Mouse (Mus musculus) embryonic fibroblast, embryonic 13.5 days (primary cell): Measurements from ENCODE around the gene Heatr4. TPM values are rescaled to one million over a fixed set of nuclear protein-coding genes. Genes with fewer than 3 reads are reported as not detected.
"Not testable (repeated sequence)": the region's sequence is repeated elsewhere in the genome, so short reads cannot be mapped to it uniquely, and the experiment has no call there.

Source experiments
- H3K27ac ChIP-seq: 2 replicates; pipeline ENCODE4 v1.5.1; 2012; ENCODE audit warnings: low read length, control low read depth, inconsistent platforms; ENCODE audit not compliant: insufficient read depth
- H3K4me1 ChIP-seq: 2 replicates; pipeline ENCODE4 v1.6.1; 2011; ENCODE audit warnings: low read length; ENCODE audit not compliant: control insufficient read depth, insufficient read depth
- H3K4me3 ChIP-seq: 2 replicates; pipeline ENCODE4 v1.5.1; 2011; ENCODE audit warnings: mild to moderate bottlenecking, control low read depth, low read length; ENCODE audit not compliant: insufficient read depth
- CTCF ChIP-seq: IDR thresholded peaks from 2 replicates; pipeline ENCODE4 v1.5.1; 2011; ENCODE audit warnings: mild to moderate bottlenecking, control low read depth, low read length, moderate library complexity, borderline replicate concordance; ENCODE audit not compliant: insufficient read depth
- POLR2A ChIP-seq: IDR thresholded peaks from 2 replicates; pipeline ENCODE4 v1.6.1; 2011; ENCODE audit warnings: low read depth, mild to moderate bottlenecking, control low read depth, low read length, moderate library complexity
- polyA plus RNA-seq: library from polyadenylated mRNA; stranded (reverse); fragments of >200 nt; gene quantifications from 2 replicates; pipeline ENCODE4 v1.2.4, GENCODE M21; 2011; ENCODE audit warnings: low read depth; ENCODE audit not compliant: missing spikeins, insufficient read length

The Heatr4 gene
- polyA plus RNA-seq, 1 experiment: not detected

DNA sequence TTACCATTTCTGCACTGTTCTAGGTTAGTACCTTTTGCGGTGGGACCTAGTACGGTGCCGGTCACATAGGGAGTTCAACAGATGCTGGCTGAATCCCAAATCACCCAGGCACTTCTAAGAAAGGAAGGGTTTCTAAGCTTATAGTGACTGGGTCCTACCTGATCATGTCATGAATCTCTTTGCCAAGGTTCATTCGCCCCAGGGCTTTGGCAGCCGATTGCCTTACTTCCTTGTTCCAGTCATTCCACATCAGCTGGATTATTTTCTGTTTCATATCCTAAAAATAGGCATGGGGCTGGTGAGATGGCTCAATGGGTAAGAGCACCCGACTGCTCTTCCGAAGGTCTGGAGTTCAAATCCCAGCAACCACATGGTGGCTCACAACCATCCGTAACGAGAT is 26.4 kb downstream of the Heatr4 start:
- H3K27ac ChIP-seq: no peak overlapping the region
- H3K4me3 ChIP-seq: no peak overlapping the region
- TF ChIP-seq POLR2A (no peak), CTCF (no peak)
- no peaks in the 10 kb centered on the region for H3K4me1 ChIP-seq

GRCm38 (mm10) chr12:83951711-83952575 is 32.7 kb downstream of the Heatr4 start:
- TF ChIP-seq POLR2A (no peak), CTCF (no peak)
- no peak overlapping the region for H3K27ac ChIP-seq

DNA sequence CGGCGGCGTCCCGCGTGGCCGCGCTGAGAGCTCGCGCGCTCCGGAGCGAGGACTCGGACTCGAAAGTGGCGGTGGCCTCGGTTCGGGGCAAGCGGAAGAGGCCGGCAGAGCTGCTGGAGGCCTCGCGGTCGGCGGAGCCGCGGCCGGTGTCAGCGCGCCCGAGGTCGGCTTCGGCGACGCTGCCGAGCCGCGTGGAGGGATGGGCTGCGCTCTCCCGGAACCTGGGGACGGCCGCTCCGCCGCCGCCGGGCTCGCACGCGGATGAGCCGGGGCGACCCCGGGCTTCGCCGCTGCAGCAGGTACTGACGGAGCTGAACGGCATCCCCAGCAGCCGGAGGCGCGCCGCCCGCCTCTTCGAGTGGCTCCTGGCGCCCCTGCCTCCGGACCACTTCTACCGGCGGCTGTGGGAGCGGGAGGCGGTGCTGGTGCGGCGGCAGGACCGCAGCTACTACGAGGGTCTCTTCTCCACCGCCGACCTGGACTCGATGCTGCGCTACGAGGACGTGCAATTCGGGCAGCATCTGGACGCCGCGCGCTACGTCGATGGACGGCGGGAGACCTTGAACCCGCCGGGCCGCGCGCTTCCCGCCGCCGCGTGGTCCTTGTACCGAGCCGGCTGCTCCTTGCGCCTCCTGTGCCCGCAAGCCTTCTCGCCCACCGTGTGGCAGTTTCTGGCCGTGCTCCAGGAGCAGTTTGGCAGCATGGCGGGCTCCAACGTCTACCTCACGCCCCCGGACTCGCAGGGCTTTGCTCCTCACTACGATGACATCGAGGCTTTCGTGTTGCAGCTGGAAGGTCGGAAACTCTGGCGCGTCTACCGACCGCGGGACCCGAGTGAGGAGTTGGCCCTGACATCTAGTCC is 33.6 kb downstream of the Heatr4 start:
- Histone ChIP-seq H3K4me3 (peak overlapping the region; percentile 71), H3K27ac (peak overlapping the region; percentile 42; the same call in 1 of the 2 replicates), H3K4me1 (no peaks in the 10 kb centered on the region)
- TF ChIP-seq POLR2A (no peak), CTCF (no peak)

More at GRCm38 (mm10) chr12:83951711-83952575, 32.7 kb downstream of the Heatr4 start:
- Histone ChIP-seq H3K4me1 (no peaks in the 10 kb centered on the region), H3K4me3 (peak overlapping the region; percentile 71)

GRCm38 (mm10) chr12:83950493-83950839 is 34.2 kb downstream of the Heatr4 start, which contains the start of gene Riox1:
Riox1 (plus strand) TSS chr12:83950608.
- no peak for TF ChIP-seq CTCF
- TF ChIP-seq POLR2A: peak; percentile 82
- H3K4me1 ChIP-seq: no peaks in the 10 kb centered on the region
- H3K27ac ChIP-seq: peak within 1 kb of the TSS; percentile 42; the same call in 1 of the 2 replicates
- peak within 1 kb of the TSS; percentile 71 for H3K4me3 ChIP-seq

- peak overlapping the region; percentile 4; the same call in 1 of the 2 replicates for H3K27ac ChIP-seq
- H3K4me3 ChIP-seq: peak overlapping the region; percentile 71
- no peaks in the 10 kb centered on the region for H3K4me1 ChIP-seq
- TF ChIP-seq CTCF: no peak
- TF ChIP-seq POLR2A: no peak
These were observed 34.7 kb downstream of the Heatr4 start for GRCm38 (mm10) chr12:83949776-83950492.

DNA sequence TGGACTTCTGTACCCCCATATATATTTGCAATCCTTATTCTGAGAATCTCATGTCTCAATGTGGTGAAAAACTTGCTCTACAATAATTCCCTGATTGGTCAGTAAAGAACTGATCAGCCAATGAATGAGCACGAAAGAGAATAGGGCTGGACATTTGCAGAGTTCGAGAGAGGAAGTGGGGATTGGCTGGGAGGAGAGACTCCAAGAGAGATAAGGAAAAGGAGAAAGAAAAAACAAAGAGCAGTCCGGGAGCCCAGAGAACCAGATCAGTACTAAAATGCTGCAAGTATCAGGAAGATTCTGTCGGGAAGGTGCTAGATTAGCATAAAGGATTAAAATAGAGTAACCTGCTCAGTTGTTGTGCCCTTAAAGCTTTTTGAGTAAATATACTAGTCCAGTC is 35.6 kb downstream of the Heatr4 start:
- no peaks in the 10 kb centered on the region for H3K4me1 ChIP-seq
- TF ChIP-seq CTCF: no peak
- TF ChIP-seq POLR2A: no peak
- no peak overlapping the region for H3K4me3 ChIP-seq
- no peak overlapping the region for H3K27ac ChIP-seq

- H3K27ac ChIP-seq: no peak overlapping the region
- no peak for TF ChIP-seq POLR2A
- no peak for TF ChIP-seq CTCF
- no peaks in the 10 kb centered on the region for H3K4me1 ChIP-seq
- no peak overlapping the region for H3K4me3 ChIP-seq
These were observed 37.3 kb downstream of the Heatr4 start for GRCm38 (mm10) chr12:83947260-83947811.

DNA sequence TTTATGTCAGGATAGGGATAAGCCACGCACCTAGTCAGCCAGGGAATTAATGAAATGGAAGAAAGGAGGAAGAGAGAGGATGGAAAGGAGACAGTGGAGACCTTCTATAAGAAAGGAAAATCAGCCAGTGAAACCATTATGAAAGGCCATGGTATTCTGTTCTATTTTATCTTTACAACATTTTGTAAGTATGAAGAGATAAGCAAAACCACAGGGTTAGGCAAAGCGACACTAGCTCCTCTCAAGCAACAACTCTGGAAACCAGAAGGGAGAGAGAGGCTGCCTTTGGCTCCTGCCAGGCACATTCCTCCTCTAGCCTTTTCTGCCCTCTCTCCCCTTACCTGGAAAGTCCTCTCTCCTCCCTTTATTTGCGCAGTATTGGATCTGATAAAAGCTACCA is 42.7 kb downstream of the Heatr4 start:
- no peaks in the 10 kb centered on the region for H3K4me1 ChIP-seq
- no peak overlapping the region for H3K27ac ChIP-seq
- no peak overlapping the region for H3K4me3 ChIP-seq
- no peak for TF ChIP-seq POLR2A
- TF ChIP-seq CTCF: no peak

DNA sequence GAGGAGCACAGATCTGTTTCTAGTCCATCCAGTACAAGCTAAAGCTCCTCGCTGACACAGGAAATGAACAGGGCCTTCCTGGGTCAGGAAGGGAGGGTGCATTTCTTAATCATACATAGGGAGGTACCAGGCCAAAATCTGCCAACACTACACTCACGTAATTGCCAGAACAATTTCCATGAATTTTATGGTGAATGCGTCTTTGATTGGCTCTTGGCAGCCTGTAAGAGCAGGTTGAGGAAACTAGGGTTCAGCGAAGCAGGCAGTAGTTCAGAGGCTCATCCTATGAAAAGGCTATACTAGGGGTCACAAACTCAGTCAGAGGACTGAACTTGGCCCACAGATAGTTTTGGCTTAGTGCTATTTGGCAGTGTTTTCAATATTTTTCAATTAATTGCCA is 44.6 kb downstream of the Heatr4 start:
- Histone ChIP-seq H3K4me1 (no peaks in the 10 kb centered on the region), H3K27ac (no peak overlapping the region), H3K4me3 (no peak overlapping the region)
- TF ChIP-seq POLR2A (no peak), CTCF (no peak)

DNA sequence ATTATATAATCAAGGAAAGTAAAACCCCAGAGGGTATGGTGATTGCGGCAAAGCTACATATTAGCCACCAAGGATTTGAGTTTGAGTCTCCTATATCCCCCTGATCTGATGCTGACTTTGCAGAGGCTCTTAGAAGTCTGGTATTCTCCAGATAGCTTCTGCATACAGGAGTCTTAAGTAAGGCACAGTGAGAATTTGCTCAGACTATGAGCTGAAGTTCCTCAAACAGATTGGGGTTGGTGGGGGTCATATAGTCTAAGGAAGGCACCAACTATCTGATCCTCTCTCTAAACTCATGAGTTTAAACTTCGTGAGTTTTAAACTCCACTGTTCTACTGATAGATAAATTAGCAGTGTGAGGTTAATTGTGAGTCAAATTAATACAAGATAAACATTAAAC is 45.3 kb downstream of the Heatr4 start:
- no peaks in the 10 kb centered on the region for H3K4me1 ChIP-seq
- no peak for TF ChIP-seq CTCF
- no peak for TF ChIP-seq POLR2A

GRCm38 (mm10) chr12:83938592-83938991 is 46.1 kb downstream of the Heatr4 start:
- not testable (repeated sequence) for H3K4me3 ChIP-seq, H3K27ac ChIP-seq, H3K4me1 ChIP-seq

More for the DNA sequence above, 45.3 kb downstream of the Heatr4 start:
- Histone ChIP-seq H3K27ac (no peak overlapping the region), H3K4me3 (no peak overlapping the region)
